Mouse (Mus musculus) B cell, adult 2 months (primary cell): ENCODE measurements at regions not wholly inside any gene's neighbourhood (a gene's known extent, or its start where the extent isn't known, plus 50 kb on each side); places are given as distances from the start of the nearest gene placed in this dataset.

Source experiments
- DNase-seq, 2 experiments: peaks; one replicate each; pipeline ENCODE4 v3.0.0; 2022

DNA sequence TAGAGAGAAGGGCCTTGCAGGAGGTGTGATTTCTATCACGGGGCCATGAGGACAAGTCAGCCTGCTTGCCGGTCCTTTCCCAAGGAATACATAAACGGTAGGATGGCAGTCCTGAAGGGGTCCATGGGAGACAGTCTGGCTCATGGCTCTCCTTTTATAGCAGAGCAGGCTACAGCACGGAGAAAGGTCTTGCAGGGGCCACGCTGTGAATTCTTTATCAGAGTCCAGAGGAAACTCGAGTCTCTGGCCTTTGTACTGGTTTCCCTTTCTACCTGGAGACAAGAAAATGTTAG is 1984.0 kb downstream of the 4930444P10Rik start:
- no peak for DNase-seq

DNA sequence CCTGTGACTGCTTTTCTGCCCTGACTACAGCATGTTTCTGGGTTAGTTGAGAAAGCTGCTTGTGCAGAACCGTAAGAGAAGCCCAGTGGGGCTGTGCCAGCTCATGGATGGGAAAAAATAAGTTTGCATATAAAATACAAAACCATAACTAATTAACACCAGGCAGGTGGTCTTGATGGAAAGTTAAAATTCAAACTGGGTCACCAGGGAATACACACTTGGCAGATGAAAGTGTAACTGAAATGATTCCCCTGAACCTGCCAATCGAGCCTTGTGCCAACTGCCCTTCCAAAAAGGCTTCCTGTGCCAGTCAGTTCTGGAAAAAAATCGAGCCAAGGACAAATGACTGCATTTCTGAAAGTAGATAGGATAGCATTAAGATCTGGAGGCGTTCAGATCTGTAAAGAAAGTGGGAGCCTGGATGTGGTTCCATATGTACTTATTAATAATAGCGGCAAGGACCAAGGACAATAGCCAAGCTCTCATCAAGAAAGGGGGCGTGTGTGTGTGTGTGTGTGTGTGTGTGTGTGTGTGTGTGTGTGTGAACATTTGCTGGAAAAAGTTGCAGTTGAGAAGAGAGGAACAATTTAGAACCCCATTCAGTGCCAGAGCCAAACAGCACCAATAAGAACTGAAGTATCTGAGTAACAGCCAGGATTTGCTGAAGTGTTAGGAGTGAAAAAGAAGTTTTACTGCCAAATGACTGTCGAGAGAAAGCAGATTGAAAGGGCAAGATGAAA is 1984.5 kb downstream of the 4930444P10Rik start:
- no peak for DNase-seq

DNA sequence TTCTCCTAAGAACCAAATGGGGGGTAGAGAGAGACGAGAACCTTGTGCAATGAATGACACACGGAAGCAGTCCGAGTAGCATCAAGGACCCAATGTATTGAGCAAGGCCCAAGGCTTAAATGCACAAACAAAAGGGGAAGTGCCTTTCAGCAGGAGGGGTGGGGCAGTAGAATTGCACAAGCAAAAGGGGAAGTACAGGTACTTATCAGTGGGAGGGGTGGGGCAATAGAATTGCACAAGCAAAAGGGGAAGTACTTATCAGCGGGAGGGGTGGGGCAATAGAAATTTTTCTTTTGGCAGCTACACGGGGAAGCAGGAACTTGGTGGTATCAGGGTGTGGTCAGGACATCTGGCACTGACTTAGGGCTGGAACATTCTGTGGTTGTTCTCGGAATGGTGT is 1987.6 kb downstream of the 4930444P10Rik start:
- peak; percentile 54 to 71 for DNase-seq

DNA sequence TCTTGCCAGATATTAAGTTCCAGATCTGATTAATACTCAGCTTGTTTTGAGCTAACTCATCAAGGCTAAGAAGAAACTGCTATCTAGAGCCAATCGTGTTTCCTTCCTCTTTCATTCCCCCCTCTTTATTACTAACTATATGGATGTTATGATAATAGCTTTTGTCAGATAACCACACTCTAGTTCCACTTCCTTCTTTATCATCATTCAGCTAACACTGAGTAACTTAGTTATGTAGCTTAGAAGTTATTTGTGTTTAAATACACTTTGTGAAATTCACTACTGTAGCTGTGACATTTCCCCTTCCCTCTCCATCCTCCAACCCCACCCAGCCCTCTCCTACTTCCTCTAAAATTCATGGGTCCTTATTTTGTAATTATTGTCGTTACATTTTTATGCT is 1988.6 kb downstream of the 4930444P10Rik start:
- DNase-seq: peak; percentile 19 to 27

DNA sequence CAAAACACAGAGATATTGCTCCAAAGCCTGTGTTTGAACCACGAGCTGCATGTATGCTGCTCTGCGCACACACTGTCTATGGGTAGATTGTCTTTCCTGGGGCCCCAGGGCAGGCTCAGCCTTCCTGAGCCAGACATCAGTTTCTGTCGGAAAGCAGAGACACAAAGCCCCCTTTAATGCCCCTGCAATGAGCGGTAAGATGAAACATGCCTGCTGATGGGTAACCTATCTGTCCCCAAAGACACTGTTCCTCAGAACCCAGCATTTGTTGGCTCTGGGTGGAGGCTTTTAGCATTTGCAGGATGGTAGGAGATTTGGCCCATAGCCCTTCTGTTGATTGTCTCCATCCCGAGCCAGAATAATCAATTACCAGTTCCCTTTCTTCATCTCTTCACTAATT is 1994.1 kb downstream of the 4930444P10Rik start:
- DNase-seq: no peak

DNA sequence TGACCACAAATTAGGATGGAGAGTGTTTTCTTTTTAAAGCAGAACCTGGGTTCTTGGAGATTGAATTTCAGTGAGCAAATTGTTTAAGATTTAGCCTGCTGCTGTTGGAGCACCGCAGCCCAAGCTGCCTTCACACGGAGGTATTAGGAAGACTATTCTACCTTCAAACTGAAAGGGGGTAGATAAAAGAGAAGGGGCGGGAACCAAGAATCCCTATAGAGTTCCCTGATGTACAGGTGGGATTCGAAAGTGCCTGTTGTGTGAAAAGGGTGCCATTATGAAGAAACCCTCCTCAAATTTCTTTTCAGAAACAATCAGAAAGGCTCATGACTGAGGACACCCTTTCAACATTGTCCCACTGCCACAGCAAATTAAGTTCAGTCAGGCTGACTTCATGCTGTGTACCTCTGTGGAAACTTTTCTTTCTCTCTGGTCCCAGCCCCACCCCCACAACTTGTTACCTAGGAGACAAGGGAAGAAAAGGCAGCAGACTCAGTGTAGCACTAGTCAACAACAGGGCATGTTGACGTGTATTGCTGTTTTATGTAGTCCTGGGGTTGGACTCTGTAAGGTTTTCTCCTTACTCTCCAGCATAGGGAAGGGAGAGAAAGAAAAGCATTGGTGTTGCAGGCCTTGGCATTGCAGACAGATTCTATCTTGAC is 1995.4 kb downstream of the 4930444P10Rik start:
- no peak for DNase-seq

DNA sequence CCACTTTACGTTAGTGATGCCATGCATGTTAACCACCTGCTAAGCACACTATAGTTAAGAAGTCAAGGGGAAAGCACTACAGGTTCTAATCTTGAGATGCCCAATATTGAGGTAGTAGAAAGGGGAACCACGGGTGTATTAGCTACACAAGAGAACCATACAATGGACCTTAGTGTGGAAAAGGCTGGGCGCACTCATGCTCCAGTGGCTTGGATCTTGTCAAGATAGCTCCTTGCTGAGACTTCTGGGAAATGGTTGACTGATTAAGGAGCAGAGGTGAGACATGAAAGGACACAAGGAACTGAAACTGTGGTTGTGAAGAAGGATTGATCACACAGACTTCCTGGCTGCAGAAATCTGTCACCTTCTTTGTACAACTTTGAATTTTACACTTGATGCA is 2028.3 kb downstream of the 4930444P10Rik start:
- DNase-seq: peak; percentile 50 to 55

DNA sequence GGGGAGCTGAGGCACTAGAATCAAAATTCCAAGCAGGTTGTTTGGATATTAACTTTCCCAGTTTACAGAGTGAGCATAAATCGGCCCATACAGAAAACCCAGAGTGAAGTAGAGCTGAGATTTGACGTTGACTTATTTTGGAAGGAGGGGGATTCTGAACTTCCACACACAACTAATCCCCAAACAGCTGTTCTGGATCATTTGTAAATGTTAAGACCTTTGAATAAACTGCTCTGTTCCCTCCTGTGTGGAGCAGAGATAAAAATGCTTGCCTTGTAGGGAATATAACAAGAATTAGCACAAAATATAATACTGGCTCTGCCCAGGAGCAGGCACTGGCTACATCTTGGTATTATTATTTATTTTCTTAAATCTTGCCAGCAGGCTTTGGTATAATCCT is 2057.0 kb downstream of the 4930444P10Rik start:
- DNase-seq: no peak

DNA sequence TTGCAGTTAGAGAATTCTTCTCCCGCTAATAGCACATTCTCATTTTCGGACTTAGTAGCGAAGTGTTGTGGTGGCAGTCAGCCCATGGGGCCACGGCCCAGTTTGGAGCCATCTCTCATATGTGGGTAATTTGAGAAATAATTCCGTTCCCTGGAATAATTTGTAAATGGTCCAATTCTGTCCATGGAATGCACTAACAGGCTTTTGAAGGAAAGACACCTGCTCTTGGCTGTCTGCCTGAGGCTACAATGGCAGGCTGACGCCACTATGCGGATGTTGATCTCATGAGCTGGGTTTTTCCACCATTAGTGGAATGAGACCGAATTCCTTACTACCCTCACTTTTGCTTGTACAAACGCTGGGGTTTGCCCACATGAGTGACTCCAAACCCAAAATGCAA is 2081.6 kb downstream of the 4930444P10Rik start:
- no peak for DNase-seq

DNA sequence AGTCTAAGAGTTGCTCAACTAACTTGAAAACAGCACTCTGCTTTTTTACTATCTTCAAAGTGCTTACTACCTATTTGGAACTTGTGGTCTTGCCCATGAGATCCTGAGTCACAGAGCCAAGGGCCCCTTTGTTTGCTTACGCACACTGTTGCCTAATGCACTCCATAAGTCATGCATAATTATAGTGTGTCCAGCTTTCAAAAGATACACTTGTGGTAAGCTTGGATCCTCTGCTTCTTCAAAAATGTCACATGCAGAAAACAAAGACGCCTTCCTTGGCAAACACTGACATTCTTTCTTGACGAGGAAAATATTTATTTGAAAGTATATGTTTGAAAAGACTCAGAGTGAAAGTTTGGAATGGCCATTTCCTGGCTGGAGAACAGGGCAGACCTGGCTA is 2082.3 kb downstream of the 4930444P10Rik start:
- DNase-seq: no peak

DNA sequence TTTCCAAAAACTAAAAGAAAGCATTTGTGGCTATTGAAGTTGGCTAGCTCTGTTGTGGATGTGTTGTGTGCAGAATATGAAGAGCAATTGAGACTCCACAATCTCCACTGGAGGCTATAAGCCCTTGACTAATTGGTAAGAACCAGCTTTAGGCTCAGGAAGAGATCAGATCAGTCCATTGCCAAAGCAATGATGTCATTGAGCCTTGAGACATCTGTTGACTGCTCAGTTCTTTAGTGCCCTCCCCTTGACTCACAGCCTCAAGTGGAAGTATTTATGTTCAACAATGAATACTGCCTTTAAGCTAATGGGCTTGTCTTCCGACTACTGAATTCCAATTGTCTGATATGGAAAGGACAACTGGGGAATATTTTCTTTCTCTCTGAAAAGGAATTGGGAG is 2090.6 kb downstream of the 4930444P10Rik start:
- no peak for DNase-seq

DNA sequence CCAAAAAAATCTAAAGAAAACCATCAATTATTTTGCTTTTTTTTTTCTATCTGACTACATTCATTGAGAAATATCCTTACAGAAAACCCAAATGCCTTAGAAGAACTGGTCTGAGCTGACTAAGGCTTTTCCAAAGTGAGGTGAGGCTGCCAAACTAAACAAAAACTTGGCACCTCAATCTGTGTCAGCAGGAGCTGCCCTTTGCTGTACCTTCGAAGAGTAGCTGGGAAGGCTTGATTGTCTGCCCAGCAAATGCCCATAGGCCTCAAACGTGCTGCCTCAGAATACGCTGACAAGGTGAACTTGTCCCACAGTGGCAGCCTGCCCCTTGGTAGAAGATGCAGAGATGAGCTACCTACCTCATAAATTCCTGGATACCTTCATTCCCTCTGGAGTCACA is 2091.7 kb downstream of the 4930444P10Rik start:
- DNase-seq: no peak

DNA sequence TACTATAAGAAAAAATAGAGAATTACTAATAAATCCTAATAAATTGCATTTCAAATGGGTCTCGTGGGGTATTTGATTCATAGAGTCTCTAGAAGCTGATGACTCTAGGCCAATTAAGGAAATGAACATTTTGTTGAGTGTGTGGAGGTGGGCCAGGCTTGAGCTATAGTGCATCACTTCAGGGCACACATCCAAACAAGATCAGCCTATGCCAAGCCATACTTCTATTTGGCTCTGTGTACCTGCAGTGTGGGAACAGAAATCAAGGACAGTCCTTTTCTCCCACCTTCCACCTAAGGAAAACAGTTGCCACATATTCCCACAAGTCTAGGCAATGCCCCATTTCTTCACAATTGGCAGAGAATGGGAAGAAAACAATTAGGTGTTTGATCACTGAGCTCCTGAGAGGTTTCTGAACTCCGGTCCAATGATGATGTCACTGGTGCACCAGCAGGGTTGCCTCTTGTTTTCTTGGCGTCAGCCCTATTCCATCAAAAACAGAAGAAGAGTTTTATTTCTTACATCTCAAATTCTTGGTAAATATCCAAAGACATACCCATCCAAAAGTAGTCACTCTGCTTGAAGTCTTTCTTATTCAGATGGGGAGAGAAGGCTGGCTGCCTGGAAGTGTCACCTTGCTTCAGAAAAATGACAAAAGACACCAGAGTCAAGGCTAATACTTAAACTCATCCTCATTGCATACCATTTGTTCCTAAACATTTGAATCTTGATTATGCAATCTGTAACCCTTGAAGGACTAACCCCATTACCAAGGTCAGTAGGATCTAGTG is 2092.3 kb downstream of the 4930444P10Rik start:
- DNase-seq: no peak

DNA sequence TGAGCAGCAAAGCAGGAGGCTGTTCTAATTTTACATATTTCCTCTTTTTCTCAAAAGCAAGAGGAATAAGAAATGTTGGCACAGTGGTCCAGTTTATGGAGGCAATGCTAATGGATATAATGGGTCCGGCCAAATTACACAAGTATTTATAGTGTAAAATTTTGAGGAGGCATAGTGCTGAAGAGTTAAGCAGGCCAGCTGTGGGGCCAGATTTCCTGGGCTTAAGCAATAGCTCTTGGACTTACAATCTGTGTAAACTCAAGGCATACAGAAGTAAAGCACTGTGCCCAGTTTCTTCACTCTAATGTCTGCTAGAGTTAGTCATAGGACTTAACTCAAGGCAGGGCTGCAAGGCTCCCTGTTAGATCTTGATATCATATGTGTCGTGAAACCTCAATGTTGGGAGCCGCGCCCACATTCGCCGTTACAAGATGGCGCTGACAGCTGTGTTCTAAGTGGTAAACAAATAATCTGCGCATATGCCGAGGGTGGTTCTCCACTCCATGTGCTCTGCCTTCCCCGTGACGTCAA is 2094.9 kb downstream of the 4930444P10Rik start:
- no peak for DNase-seq

DNA sequence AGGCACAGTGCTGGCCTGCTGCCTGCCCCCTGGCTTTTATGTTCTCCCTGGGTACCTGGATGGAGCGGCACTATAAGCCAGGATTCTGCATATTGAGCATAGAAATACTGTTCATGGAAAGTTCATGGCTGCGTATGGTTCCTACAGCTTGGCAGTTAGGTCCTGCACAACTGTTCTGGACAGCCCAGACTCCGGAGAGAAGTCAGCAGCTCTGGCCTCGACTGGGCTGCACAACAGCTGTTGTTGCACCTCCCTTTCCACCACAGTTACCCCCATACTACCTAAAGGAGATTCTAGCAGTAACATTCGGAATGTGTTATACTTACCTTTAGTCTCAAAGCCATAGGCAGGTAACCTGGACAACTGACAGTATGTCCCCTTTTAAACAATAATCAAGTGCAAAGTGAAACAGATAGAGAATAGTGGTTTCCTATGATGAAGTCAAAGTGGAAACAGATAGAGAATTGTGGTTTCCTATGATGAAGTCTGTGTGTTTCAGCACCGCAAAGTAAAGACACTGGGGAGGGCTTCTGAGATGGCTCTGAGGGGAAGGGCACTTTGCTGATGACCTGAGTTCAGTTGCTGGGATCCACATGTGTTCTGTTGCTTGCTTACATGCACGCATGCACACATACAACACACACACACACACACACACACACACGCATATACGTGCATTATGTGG is 2099.2 kb downstream of the 4930444P10Rik start:
- DNase-seq: no peak

DNA sequence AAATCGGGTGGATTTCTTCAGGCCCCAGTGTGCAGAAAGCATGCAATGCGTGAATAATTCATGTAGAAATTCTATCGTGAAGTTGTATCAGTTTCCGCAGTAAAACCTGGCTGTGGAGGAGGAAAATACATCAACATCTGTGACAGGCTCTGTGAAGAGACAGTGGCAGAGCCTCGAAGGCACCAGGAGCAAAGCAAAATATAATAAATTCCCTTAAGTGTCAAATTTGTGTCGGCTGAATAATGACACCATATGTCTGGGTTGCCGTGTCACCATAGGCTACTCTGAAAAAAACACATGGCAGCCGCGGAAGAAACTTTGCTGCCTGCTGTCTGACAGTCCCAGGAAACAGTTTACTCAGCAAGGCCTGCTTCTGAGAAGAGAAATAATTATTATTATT is 2100.1 kb downstream of the 4930444P10Rik start:
- DNase-seq: no peak

DNA sequence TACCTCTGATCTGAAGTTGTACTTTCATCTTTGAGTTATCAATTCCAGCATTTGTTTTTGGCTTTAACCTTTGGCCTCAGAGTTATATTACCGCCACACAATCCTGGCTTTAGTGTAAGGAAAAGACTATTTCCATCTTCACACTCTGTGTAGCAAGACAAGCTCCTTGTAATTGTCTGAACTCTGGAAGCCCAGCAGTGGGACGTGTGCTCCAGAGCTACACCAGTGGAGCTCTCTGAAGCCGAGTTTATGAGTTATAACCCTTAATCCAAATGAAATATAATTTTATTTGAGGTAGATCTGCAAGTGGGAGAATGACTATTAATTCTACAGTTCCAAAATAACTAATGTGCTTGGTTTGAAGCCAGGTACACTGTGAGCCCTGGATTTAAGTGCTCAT is 2103.8 kb downstream of the 4930444P10Rik start:
- no peak for DNase-seq

DNA sequence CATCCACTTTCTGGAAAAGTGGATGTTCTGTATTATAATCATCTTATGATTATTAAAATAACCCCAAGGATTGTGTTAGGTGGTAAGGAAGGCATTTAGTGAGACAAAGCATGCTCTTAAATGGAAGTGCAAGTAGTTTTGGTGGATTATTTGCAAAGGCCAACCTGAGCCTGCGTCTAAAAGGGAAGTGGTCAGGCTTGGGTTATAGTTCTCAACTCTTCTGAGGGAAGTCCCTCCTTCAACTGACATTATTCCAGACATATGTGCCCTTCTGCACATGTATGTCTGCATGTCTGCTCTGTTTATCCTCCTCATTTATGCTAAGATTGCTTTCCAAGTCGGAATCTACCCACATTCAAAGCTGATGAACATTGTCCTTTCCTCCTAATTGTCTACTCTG is 2108.3 kb downstream of the 4930444P10Rik start:
- peak in 1 of 2 experiments; percentile 19 for DNase-seq

DNA sequence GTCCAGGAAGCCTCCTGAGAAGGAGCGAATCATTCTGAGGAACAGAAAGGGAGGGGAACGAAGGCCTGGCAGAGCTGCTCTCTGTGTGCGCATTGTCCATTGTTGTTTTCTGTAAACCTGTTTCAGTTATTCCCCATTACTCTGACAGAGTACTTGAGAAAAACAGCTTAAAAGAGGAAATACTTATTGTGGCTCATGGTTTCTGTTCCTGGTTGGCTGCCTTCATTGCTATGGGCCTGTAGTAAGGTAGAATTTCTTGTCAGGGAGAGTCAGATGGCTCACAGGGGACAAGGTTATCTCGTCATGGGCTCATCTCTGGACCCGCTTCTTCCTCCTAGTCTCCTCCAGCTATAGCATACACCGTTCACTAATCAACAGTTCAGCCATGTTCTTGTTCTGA is 2112.9 kb downstream of the 4930444P10Rik start:
- DNase-seq: peak; percentile 59 to 62

DNA sequence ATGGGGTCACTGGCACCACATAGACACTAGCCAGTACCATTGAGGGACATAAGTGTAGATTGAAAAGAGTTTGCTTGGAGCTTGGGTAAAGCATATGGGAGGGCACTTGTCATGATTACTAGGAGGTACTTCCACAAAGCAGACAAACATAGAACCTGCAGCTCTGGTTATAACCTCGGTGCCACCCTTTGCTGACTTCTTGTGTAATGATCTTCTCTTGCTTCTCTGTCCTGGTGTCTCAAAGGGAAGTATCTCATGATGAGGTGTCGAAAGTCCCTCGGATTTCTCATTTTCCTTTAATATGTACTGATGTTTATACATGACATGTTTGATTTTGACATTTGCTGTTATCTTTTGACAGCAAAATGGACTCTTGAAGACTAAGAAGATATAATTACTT is 2114.5 kb downstream of the 4930444P10Rik start:
- no peak for DNase-seq

DNA sequence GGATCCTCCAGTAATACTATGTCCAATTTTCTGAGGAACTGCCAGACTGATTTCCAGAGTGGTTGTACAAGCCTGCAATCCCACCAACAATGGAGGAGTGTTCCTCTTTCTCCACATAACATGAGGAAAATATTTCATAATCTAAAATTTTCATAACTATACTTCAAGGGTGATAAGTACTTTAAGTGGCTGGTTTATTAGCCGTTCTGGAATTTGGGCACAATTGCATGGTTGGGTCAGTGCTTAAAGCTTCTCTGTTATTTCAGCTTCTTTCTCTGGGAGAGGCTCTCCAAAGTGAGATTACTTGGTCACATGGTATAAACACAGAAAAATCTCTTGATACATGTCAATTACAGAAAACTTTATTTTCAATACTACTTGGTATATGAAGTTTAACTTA is 2115.9 kb downstream of the 4930444P10Rik start:
- DNase-seq: no peak

DNA sequence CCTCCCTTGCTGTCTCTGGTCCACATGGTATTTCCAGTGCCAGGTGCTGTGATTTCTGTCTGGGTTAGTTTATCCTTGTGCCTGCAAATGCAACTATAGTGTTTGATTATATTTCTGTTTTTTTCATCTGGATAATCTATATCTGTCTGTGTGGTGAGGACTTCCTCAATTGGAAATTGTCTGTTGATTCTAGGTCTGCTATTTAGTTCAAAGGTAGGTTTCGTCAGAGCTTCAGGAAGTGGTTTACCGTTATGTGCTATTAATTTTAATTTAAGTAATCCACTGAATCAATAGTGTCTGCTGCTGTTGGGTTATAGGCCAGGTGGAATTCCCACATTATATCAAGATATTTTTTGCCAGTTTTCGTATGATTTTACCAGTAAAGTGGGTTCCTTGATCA is 2143.9 kb downstream of the 4930444P10Rik start:
- DNase-seq: no peak

DNA sequence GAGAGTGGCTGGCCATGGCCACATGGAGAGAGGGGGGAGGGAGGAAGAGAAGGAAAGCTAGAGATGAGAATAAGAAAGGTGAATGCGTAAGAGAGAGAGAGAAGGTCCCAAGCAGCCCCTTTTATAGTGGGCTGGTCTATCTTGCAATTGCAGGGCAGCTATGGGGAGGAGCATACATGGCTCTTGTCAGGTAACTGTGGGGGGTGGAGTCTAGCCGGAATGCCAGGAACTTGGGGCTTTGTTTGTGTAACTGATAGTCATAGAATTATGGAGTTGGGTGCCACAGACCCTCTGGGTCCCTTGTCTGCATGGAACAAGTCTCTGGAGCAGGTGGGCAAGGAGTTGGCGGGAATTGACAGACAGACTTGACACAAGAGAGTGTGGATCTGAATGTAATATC is 2151.8 kb downstream of the 4930444P10Rik start:
- no peak for DNase-seq
